Mouse (Mus musculus): Measurements from ENCODE around the gene Zfp296.

Gene Zfp296

GRCm38 (mm10) chr7:19609641-19610332 is 32.7 kb downstream of the Zfp296 start:
- no peak for DNase-seq

GRCm38 (mm10) chr7:19610969-19611368 is 33.9 kb downstream of the Zfp296 start:
- no peak for DNase-seq

GRCm38 (mm10) chr7:19615036-19615577 is 38.0 kb downstream of the Zfp296 start:
- no peak for DNase-seq

- peak; percentile 71 to 82 for DNase-seq
These were observed 42.1 kb downstream of the Zfp296 start for GRCm38 (mm10) chr7:19619004-19619801.

- DNase-seq, result no peak
These were observed 43.7 kb downstream of the Zfp296 start for GRCm38 (mm10) chr7:19620811-19621210.

GRCm38 (mm10) chr7:19622241-19622640 is 45.2 kb downstream of the Zfp296 start:
- no peak for DNase-seq

GRCm38 (mm10) chr7:19623433-19623832 is 46.3 kb downstream of the Zfp296 start:
- DNase-seq, result no peak

- no peak for DNase-seq
These were observed 50.6 kb downstream of the Zfp296 start for GRCm38 (mm10) chr7:19627721-19628120.

GRCm38 (mm10) chr7:19628192-19628535 is 51.1 kb downstream of the Zfp296 start:
- DNase-seq, result no peak

GRCm38 (mm10) chr7:19628536-19629360 is 51.7 kb downstream of the Zfp296 start:
- peak; percentile 75 for DNase-seq

GRCm38 (mm10) chr7:19629361-19629734 is 52.3 kb downstream of the Zfp296 start, which contains the start of gene Relb:
Relb (minus strand) TSS chr7:19629438.
- DNase-seq, result peak; percentile 84 to 88
